Mouse (Mus musculus) MEL (cell line): Measurements from ENCODE around the gene Cbfa2t2.

Experiments
- CHD2 ChIP-seq: IDR thresholded peaks from 2 replicates; pipeline ENCODE4 v1.6.1; 2011; ENCODE audit warnings: low read length, improper control_type of control experiment
- CTCF ChIP-seq, 3 experiments: IDR thresholded peaks in 2 of 3; conservative IDR thresholded peaks in 1 of 3; 2 replicates each; pipeline ENCODE4 v1.5.1; 2011 to 2012; ENCODE audit warnings: low read length in 3 of 3, low read depth in 2 of 3, mild to moderate bottlenecking in 2 of 3, improper control_type of control experiment in 1 of 3, inconsistent platforms in 1 of 3, mixed read lengths in 1 of 3, moderate library complexity in 1 of 3; ENCODE audit not compliant: control insufficient read depth in 1 of 3, insufficient read depth in 1 of 3, poor library complexity in 1 of 3, severe bottlenecking in 1 of 3
- ELF1 ChIP-seq: IDR thresholded peaks from 2 replicates; pipeline ENCODE4 v1.6.1; 2014; ENCODE audit warnings: low read depth, mild to moderate bottlenecking, inconsistent platforms, low read length, improper control_type of control experiment, moderate library complexity
- EP300 ChIP-seq, 2 experiments: IDR thresholded peaks; 2 replicates each; pipeline ENCODE4 v1.6.1; 2011; ENCODE audit warnings: improper control_type of control experiment in 2 of 2, low read length in 2 of 2, low read depth in 1 of 2, mild to moderate bottlenecking in 1 of 2
- ETS1 ChIP-seq: IDR thresholded peaks from 2 replicates; pipeline ENCODE4 v1.6.1; 2012; ENCODE audit warnings: low read depth, mild to moderate bottlenecking, inconsistent platforms, low read length, improper control_type of control experiment, moderate library complexity
- JUND ChIP-seq: IDR thresholded peaks from 2 replicates; pipeline ENCODE4 v1.6.1; 2011; ENCODE audit warnings: low read depth, mild to moderate bottlenecking, improper control_type of control experiment, low read length
- MAX ChIP-seq: IDR thresholded peaks from 2 replicates; pipeline ENCODE4 v1.6.1; 2011; ENCODE audit warnings: low read length, improper control_type of control experiment
- MAZ ChIP-seq: IDR thresholded peaks from 2 replicates; pipeline ENCODE4 v1.6.1; 2012; ENCODE audit warnings: low read depth, mild to moderate bottlenecking, inconsistent platforms, low read length, improper control_type of control experiment
- MXI1 ChIP-seq: IDR thresholded peaks from 2 replicates; pipeline ENCODE4 v1.6.1; 2011; ENCODE audit warnings: mild to moderate bottlenecking, low read depth, low read length, improper control_type of control experiment
- MYC ChIP-seq: IDR thresholded peaks from 2 replicates; pipeline ENCODE4 v1.6.1; 2011; ENCODE audit warnings: low read depth, mild to moderate bottlenecking, low read length, improper control_type of control experiment, moderate library complexity
- POLR2A ChIP-seq, 2 experiments: IDR thresholded peaks; 2 replicates each; pipeline ENCODE4 v1.6.1; 2011 to 2012; ENCODE audit warnings: low read length in 2 of 2, mild to moderate bottlenecking in 2 of 2, control low read depth in 1 of 2, improper control_type of control experiment in 1 of 2, low read depth in 1 of 2, moderate library complexity in 1 of 2; ENCODE audit not compliant: control insufficient read depth in 1 of 2, insufficient read depth in 1 of 2, poor library complexity in 1 of 2
- TCF12 ChIP-seq: IDR thresholded peaks from 2 replicates; pipeline ENCODE4 v1.6.1; 2014; ENCODE audit warnings: low read depth, mild to moderate bottlenecking, inconsistent platforms, low read length, improper control_type of control experiment, moderate library complexity
- USF2 ChIP-seq, 2 experiments: IDR thresholded peaks; 2 replicates each; pipeline ENCODE4 v1.6.1; 2011 to 2012; ENCODE audit warnings: improper control_type of control experiment in 2 of 2, low read length in 2 of 2, borderline replicate concordance in 1 of 2, inconsistent platforms in 1 of 2, low read depth in 1 of 2, mild to moderate bottlenecking in 1 of 2; ENCODE audit not compliant: insufficient read depth in 1 of 2
- ZMIZ1 ChIP-seq: IDR thresholded peaks from 2 replicates; pipeline ENCODE4 v1.6.1; 2012; ENCODE audit warnings: low read depth, mild to moderate bottlenecking, inconsistent platforms, low read length, improper control_type of control experiment, moderate library complexity

DNA sequence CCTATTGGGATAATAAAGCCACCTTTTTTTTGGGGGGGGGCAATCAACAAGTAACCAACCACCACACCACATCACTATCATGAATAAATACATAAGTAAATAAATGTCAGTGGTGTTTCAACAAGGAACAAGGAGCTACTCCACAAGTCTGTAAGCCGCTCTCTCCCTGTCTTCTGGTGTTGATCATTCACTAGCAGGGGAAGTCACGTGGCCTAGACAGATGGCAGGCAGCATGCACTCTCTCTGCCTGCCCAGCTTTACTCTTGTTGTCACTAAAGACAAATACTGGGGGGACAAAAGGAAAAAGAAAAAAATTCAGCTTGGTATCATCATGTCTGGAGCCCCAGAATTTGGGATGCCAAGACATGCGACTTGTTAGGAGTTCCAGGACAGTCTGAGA lies 2.9 kb upstream of the Cbfa2t2 start:
- no peak for TF ChIP-seq CTCF (IDR thresholded peaks at IDR 0.05 in 2 of 3, conservative IDR thresholded peaks at IDR 0.05 in 1 of 3; ENCODE audit: control insufficient read depth in 1 of 3, insufficient read depth in 1 of 3, low read depth in 2 of 3, low read length in 3 of 3, poor library complexity in 1 of 3, severe bottlenecking in 1 of 3)
- TF ChIP-seq MAX, result no peak
- TF ChIP-seq MAZ, result no peak
- TF ChIP-seq POLR2A (IDR thresholded peaks at IDR 0.05; ENCODE audit: control insufficient read depth in 1 of 2, insufficient read depth in 1 of 2, low read depth in 1 of 2, low read length in 2 of 2, poor library complexity in 1 of 2), result no peak
- no peak for TF ChIP-seq ELF1
- no peak for TF ChIP-seq TCF12
- no peak for TF ChIP-seq ZMIZ1
- no peak for TF ChIP-seq MXI1
- no peak for TF ChIP-seq ETS1
- TF ChIP-seq CHD2, result no peak
- no peak for TF ChIP-seq EP300 (IDR thresholded peaks at IDR 0.05; ENCODE audit: low read depth in 1 of 2, low read length in 2 of 2)
- no peak for TF ChIP-seq MYC
- TF ChIP-seq JUND, result no peak
- no peak for TF ChIP-seq USF2 (IDR thresholded peaks at IDR 0.05; ENCODE audit: borderline replicate concordance in 1 of 2, insufficient read depth in 1 of 2, low read depth in 1 of 2, low read length in 2 of 2)
